Mouse (Mus musculus): Measurements from ENCODE around the gene Clca1. TPM values are rescaled to one million over a fixed set of nuclear protein-coding genes. Genes with fewer than 3 reads are reported as not detected.
"Not testable (repeated sequence)": the region's sequence is repeated elsewhere in the genome, so short reads cannot be mapped to it uniquely, and the experiment has no call there.

Gene Clca1
- not detected for total RNA-seq (2022)

DNA sequence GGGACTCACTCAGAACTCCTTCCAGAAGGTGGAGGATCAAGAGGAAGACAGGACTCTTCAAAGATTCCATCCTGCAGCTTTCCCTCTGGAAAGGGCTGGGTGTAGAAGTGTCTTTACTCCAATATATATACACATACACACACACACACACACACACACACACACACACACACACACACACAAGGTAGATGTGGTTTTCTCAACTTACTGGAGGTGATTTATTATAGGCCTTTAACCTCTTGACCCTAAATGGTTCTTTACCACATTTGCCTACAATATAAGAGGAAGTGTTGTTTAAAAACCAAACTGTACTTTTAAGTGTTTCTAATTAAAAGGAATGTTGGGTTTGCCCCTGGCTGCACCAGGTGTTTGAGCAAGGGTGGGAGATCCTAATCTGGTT lies at the start of gene Clca1:
Gene Clca1 (minus strand): TSS at position 101 of the 400 bp plus-strand sequence.
- DNase-seq (ENCODE audit: low spot score in 2 of 2): no peak

DNA sequence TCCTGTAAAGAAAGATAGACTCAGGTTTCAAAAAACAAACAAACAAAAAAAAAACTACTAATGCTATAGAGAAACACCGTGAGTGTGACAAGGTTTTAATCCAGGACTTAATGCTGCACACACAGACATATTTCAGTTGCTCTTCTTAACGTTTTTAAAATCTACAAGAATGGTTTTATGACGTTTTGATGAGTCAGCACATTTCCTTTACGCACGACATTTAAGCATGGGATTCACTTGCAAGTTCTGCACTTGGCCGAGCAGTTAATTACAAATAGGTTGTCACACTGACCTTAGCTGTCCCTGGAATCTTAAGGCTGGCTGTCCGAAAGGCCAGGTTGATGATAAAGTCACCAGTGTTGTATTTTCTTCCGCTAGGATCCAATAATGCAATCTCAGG lies 48.3 kb upstream of the Clca1 start:
- DNase-seq (ENCODE audit: low spot score in 2 of 2): no peak

DNA sequence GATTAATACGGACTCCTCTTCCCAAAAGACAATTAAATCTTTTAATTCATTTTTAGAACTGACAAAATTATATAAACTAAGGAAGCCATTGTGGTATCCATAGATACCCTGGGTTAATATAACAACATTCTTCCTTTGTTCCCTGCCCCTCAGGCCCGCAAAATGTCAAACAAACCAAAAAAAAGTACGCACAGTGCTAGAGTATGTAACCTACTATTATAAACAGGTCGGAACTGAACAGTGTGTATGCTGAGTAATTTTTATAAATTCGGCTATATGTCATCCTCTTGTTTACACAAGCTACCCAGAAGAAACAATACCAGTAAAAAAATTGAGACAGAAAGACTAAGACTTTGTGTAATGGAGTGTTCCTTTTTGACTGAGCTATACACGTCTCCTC lies 45.8 kb upstream of the Clca1 start:
- DNase-seq (ENCODE audit: low spot score in 2 of 2): no peak

DNA sequence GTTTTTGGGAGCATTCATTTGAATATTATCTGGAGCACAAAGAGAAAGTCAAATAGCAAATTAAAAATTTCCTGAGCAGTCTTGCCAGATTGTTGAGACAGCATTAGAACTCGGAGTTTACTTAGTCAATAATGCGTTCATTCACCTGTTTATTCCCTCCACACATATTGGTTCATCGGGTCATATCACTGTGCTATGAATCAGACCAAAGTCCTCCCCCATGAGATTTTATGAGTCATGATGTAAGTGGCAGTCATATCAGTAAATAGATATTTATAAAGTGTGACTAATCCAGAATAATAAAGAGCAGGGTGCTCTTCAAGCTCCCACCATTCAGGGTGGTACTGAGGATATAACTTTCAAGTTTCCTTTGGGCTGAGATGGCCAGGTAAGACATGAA lies 39.8 kb upstream of the Clca1 start:
- DNase-seq (ENCODE audit: low spot score in 2 of 2): no peak

DNA sequence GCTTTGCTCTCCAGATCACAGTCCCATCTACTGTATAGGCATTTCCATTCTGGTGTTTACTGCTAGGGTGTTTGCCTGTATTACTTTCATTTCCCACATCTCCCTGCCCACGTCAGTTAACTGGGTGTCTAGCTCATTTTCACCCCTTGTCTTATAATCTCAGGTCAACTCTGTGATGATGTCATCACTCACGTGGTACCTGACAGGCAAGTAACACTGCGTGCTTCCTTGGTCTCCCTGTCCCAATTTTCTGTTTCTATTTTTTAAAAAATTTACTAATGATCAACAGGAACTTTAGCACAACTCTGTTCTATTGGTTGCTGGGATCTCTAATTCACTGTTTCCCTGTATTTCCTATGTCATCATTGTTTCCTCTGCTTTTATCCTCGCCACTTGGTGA lies 36.4 kb upstream of the Clca1 start:
- no peak for DNase-seq (ENCODE audit: low spot score in 2 of 2)

DNA sequence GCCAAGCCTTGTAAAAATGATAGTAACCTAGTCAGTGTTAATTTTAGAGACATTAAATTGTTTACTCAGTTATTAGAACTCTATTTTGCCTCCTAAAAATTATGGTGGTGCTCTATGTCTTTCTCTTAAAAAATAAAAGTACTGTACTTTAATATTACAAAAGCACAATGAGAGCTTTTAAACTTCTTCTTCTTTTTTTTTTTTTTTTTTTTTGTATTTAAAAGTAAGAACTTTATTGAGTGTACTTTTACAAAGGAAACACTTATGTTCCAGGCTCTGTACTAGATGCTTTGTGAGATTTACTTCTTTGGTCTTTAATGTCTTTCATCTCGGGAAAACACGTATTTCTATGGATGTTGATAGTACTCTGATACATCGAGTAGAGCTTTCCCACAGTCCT lies 22.6 kb upstream of the Clca1 start:
- not testable (repeated sequence) for DNase-seq (ENCODE audit: low spot score in 2 of 2)

DNA sequence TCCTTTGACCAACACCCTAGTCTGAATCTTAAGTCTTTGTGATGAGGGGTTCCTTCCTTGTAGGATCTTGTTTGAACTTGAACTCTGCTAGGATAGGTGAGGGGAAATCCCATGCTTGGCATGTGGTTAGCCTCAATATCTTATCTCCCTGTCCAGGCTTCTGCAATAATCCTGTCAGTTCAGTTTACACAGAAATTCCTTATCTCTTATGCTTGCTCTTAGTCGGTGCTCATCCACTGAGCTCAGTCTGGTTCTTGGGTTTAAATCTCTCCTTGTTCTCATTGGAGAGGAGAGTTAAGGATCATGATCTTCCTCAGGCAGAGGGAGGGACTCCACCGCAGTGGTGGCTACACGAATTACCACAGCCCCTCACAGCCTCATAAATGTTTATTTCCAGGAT lies 17.2 kb upstream of the Clca1 start:
- no peak for DNase-seq (ENCODE audit: low spot score in 2 of 2)

DNA sequence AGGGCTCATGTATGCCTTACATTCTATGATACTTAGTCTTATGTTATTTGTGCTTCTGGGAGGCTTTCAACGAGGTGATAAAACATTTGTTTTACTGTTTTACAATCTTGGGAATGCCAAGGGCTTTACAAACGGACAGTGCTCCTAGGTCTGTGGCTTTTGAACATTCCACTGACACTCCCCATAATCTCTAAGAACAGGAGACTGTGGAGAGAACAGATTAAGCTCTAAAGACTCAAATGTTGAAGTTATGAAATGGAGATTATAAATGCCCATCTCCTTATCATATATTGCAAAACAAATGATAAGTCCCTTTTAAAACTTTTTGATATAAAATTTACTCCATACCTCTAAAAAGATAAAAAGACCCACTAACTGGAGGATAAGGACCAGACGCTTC lies 6.2 kb upstream of the Clca1 start:
- no peak for DNase-seq (ENCODE audit: low spot score in 2 of 2)

DNA sequence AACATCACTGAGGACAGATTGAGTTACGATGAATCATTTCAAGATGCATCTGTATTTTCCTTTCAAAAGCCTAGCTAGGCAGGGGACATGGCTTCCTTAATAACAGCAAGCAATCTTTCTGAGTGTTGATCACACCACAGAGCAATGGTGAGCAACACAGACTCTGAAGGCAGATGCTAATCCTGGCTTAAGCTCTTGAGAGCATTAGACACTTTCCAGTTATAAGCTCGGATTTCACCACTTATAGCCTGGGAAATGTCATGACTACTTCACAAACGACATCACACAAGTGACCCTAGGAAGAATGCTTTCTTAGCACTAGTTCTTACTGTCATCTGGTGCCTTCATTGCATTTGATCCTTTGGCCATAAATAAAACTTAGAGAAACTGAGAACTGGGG lies 4.5 kb downstream of the Clca1 start:
- no peak for DNase-seq (ENCODE audit: low spot score in 2 of 2)

DNA sequence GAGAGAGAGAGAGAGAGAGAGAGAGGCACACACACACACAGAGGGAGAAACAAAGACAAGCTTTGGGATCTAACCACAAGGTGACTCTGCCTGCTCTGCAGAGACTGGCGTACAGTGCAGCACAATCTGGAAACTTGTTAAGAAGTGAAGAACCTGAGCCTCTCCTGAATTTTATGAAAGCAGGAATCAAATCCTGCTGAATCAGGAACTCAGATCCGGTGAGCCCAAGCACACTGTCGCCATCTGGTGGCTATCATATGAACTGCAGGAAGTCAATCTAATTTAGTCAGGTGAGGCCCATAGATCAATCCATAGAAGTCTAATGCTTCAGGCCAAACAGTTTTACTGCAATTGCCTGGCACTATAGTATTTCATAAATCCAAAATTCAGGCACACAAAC lies 5.8 kb downstream of the Clca1 start:
- DNase-seq (ENCODE audit: low spot score in 2 of 2): no peak

DNA sequence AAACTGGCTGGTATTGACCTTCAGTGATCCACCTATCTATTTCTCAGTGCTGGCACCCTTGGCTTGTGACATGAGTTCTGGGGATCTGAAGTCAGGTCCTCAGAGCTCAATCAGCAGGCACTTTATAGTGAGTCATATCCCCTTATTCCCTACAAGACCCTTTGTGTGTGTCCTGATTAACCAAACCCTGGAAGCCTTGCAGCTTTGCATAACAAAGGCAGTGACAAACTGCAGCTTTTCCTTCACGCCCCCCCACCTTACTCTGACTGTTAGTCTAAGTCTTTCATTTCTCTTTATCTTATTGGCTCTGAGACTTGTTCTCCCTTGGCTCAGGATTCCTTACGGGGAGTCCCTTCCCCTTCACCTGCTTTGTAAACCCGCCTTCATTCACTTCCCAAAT lies 14.8 kb downstream of the Clca1 start:
- no peak for DNase-seq (ENCODE audit: low spot score in 2 of 2)

DNA sequence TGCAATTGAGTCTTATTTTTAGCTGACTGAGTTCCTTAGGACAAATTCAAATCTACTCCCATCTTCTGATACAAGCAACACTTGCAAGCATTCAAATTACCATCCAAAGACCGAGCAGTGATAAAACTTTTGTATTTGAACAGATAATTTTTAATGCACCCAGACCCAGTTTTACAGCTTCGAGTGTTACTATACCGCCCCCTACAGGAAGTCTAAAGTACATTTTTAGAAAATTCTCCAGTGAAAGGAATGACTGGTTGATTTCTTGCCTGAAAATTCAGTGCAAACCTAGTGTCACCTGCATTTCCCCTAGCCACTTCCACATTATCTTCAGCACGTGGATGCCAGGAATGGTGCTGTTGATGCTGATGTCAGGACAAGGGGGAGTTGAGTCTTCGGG lies 28.2 kb downstream of the Clca1 start:
- no peak for DNase-seq (ENCODE audit: low spot score in 2 of 2)

DNA sequence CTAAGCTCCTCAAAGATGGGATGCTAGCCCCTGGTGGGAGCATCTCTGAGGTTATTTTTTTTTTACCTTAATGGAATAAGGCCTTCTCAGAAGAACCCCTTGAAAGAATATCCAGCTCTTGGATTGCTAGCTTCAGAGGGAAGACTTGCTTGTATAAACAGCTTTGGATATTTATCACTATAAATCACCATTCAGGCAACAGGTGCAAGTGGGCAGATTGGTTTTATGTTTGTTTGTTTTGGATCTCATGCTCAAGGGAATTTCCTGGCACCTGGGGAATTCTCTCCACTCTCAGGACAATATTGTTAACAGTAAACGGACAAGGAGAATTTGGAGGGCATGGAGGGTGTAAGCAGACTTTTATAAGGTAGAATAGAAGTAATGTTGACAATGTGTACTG lies 31.7 kb downstream of the Clca1 start:
- DNase-seq (ENCODE audit: low spot score in 2 of 2): no peak

DNA sequence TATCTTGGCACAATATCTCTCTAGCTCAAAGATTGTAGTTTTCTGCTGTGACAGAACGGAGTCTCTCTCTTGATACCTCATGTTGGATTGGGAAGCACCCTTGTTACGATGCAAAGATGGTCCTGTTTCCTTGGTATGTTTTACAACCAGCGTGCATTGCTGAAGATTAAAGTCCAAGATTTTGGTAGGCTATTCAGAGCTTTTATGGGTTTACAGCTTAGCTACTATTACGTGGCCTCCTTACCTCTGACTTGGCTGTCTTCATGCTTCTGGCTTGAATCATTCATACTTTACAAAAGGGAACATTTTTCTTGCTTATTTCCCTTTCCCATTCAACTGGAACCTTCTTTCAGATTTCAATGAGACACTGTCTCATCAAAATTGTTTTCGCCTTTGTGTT lies 39.5 kb downstream of the Clca1 start:
- no peak for DNase-seq (ENCODE audit: low spot score in 2 of 2)

DNA sequence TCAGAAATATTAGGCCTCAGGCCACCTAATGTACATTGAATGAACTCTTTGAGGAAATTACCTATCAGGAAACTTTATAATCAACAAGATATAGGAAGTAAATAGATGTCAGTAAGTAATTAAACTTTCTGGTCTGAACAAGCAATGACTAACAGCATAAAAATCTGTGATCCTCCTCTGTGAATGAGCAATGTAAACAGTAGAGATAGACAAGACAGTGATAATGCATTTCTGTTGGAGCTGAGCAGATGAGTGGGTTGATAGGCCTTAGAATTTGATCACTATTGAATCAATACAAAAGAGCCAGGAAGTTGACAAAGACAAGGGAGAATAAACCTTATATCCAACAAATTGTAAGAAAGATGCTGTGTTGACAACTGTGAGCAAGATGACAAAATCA lies 40.0 kb downstream of the Clca1 start:
- DNase-seq (ENCODE audit: low spot score in 2 of 2): no peak

DNA sequence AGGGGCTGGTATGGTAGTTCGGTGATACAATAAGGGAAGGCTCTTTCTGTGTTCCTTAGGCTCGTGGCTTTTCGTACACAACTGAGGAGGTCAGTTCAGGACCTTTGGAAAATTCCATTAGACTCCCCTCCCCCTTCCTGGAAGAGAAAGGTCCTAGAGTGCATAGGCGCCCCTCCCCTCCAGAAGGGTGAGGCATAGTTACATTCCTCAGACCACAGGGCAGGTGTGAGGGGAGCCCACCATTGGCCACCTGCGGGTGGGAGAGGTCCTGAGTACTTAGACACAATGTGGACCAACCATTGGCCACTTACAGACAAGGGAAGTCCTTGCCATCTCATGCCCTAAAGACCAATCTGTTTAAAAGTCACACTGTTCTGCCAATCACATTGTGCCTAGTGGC lies 46.7 kb downstream of the Clca1 start:
- no peak for DNase-seq (ENCODE audit: low spot score in 2 of 2)

DNA sequence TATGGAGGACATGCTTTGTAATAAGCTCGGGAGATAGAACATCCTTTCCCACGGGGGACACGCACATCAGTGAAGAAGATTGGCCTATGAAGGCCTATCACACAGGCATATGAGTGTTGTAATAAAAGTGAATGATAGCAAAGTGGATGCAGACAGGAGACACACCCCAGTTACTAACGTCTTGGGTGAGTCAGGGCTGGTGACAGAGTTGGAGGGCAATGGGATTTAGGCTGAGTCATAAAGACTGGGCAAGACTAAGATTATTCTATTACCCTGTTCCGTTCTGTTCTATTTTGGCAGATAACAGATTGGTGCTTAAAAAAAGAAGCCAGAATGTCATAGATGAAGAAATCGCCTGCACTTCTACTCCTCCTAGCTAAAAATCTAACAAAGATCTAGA lies 52.0 kb downstream of the Clca1 start:
- DNase-seq (ENCODE audit: low spot score in 2 of 2): no peak

DNA sequence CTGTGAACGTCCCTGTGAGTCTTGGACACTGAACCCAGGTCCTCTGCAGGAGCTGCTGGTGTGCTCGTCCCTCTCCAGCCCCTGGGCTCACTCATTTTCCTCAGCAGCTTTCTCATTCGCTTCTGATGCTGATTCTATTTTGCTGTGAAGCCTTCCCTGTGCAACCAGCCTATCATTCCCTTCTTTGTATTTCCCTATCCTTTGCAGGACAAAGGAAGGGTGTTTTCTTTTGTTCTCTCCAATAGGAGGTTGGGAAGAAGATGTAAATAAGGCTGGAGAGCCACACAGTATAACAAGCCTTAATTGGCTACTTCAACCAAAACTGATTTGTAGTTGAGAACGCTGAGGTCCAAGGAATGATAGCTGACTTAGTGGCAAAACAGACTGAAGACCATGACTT lies 54.9 kb downstream of the Clca1 start:
- no peak for DNase-seq (ENCODE audit: low spot score in 2 of 2)

DNA sequence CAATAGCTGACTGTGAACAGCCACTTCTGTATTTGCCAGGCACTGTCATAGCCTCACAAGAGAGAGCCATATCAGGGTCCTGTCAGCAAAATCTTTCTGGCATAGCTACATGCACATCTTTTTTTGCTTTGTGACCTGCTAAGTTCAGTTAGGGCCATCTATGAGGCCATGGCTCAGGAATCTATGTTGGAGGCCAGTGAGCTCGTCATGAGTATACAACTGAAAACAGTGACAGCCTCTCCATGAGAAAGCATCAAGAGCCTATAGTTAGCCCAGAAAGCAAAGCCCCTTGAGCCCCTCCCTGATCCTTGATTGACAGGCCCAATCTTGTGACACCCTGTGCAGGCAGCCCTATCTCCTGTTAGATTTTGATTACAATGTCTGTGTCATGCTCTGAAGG lies 56.5 kb downstream of the Clca1 start:
- DNase-seq (ENCODE audit: low spot score in 2 of 2): no peak

DNA sequence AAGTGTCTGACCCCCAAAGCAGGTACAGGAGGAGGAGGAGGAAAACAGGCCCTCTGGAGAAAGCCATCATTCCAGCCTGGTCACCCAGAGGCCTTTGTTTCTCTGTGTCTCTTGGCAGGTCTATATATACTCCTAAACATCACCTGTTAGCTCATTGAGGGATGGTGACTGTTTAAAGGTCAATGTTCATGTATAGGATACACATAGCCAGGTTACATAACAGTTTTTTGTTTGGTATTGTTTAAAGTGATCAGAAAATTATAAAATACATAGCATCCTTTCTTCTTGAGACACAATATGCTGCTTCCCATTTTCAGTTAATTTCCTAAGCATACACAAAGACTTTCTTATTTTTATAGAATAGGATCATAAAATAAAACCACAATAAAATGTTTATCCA lies 57.6 kb downstream of the Clca1 start, which contains the start of gene Clca4a:
Gene Clca4a (minus strand): TSS at position 101 of the 400 bp plus-strand sequence.
- no peak for DNase-seq (ENCODE audit: low spot score in 2 of 2)

DNA sequence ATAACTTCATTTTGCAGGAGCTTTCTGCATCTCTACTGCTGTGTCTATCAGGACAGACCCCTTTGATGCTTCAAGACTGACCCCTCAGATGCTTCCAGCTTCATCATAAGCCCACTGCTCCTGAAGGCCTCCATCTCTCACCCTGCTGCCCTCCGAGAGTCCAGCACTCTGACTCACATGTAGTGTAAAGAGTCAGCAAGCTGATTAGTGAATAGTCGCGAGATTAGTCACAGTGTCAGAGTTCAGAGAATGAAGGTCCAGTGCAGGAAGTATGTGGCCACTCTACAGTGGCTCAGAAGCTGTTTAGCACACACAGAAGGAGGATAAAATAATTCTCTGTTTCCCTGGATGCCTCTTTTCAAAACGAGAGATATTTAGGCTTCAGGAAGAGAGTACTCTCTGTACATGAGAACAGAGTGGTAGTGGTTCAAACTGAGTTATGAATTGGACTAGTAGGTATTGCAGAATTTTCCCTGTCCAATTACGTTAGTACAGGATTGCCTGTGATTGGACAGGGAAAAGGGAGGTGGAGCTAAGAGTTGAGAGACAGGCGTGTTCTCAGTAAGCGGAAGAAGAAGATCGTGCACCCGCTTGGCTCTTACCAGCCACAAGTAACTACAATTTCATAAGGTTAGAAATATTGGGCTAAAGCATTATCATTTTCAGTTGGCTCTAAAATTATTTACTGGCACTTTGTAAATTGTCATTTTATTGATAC lies 60.9 kb downstream of the Clca1 start:
- no peak for DNase-seq (ENCODE audit: low spot score in 2 of 2)

DNA sequence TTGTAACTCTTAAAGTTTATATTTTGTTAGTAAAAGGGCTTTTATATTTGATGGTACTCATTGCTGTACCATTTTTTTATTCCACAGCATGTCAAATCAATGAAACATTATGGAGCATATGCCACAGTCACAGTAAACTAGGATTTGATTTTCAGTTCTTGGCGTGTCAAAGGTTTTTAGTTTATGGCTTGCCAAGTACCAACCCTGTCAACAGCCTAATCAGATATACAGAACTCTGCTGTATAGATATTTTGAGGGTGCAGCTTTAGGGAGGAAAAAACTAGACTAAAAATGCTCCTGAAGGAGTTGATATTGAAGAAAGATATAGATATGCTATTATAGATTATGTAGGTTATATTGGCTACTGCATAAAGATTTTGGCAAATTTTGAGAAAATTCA lies 62.8 kb downstream of the Clca1 start:
- DNase-seq (ENCODE audit: low spot score in 2 of 2): no peak

DNA sequence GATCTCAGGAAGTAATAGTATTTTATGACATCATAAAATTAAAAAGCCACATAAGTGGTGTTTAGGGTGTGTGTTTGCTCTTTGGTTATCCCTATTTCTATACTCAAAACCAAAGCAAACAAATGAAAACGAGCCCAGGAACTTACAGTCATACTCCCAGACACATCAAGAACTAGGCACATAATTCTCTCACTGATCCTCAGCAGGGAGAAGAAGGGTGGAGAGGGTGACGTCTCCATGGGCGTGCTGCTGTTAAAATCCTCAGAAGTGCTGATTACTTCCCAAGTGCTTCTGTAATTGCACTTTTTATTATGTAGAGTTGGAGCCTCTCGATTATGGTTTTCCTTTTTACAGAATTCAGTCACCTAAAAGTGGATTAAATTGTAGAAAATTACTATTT lies 66.5 kb downstream of the Clca1 start:
- no peak for DNase-seq (ENCODE audit: low spot score in 2 of 2)

Data from gastrocnemius, adult 8-10 months (tissue).